Mouse (Mus musculus) forebrain, embryonic 14.5 days (tissue): Measurements from ENCODE around the gene Deaf1. TPM values are rescaled to one million over a fixed set of nuclear protein-coding genes. Genes with fewer than 3 reads are reported as not detected.

ENCODE experiments used
- ATAC-seq: fragments of 200-750 bp; cut with Nextera tagmentation; 2 replicates; pipeline ENCODE4 v1.8.0; 2017; ENCODE audit warnings: mild to moderate bottlenecking, moderate library complexity
- DNase-seq: peaks from one replicate; pipeline ENCODE4 v3.0.0-alpha.2; 2015; ENCODE audit warnings: low spot score
- H3K27ac ChIP-seq: fragments of 300-500 bp; sonication (generic); 2 replicates; pipeline ENCODE4 v1.5.1; 2014; ENCODE audit warnings: low read depth, mild to moderate bottlenecking, control low read depth, low read length, moderate library complexity
- H3K27me3 ChIP-seq: fragments of 300-500 bp; sonication (generic); replicated peaks from 2 replicates; pipeline ENCODE4 v1.6.1; 2014; ENCODE audit warnings: low read length, control low read depth, mixed read lengths; ENCODE audit not compliant: control insufficient read depth, insufficient read depth
- H3K36me3 ChIP-seq: fragments of 300-500 bp; sonication (generic); 2 replicates; pipeline ENCODE4 v1.6.1; 2014; ENCODE audit warnings: low read length, control low read depth; ENCODE audit not compliant: control insufficient read depth, insufficient read depth
- H3K4me1 ChIP-seq: fragments of 300-500 bp; sonication (generic); 2 replicates; pipeline ENCODE4 v1.6.1; 2014; ENCODE audit warnings: antibody characterized with exemption, low read length, control low read depth; ENCODE audit not compliant: control insufficient read depth, insufficient read depth
- H3K4me2 ChIP-seq: fragments of 300-500 bp; sonication (generic); 2 replicates; pipeline ENCODE4 v1.6.1; 2014; ENCODE audit warnings: mild to moderate bottlenecking, control low read depth, low read length
- H3K4me3 ChIP-seq: fragments of 300-500 bp; sonication (generic); 2 replicates; pipeline ENCODE4 v1.5.1; 2014; ENCODE audit warnings: low read depth, low read length, control low read depth
- H3K9ac ChIP-seq: fragments of 300-500 bp; sonication (generic); 2 replicates; pipeline ENCODE4 v1.6.1; 2014; ENCODE audit warnings: mild to moderate bottlenecking, low read length, control low read depth, moderate library complexity
- H3K9me3 ChIP-seq: fragments of 300-500 bp; sonication (generic); replicated peaks from 2 replicates; pipeline ENCODE4 v1.6.1; 2016; ENCODE audit warnings: low read length, control low read depth, mixed read lengths; ENCODE audit not compliant: control insufficient read depth
- WGBS: fragments of 180-500 bp; shearing (Covaris S2); extraction: QIAGEN DNeasy Blood & Tissue Kit; methylation state at CpG from one replicate; pipeline ENCODE4 v1.1.7; 2014; 5-methylcytosine and 5-hydroxymethylcytosine counted together
- polyA plus RNA-seq: library from polyadenylated mRNA; unstranded; fragments of >200 nt; fragmentation: Nextera tagmentation; extraction: Ambion mirVana; gene quantifications from 2 replicates; pipeline ENCODE4 v1.2.1, GENCODE M21; 2014

The Deaf1 gene
- polyA plus RNA-seq, 1 experiment from 2014 or later = 118 TPM

- no peaks in the 10 kb centered on the region for H3K36me3 ChIP-seq
- WGBS = 81% methylated on average over 11 of the region's 11 CpGs
- ATAC-seq = no peak
- no peak overlapping the region for H3K4me3 ChIP-seq
- no peaks in the 10 kb centered on the region for H3K9me3 ChIP-seq
- H3K27me3 ChIP-seq = no peaks in the 10 kb centered on the region
- no peak overlapping the region; the same call in 1 of the 2 replicates for H3K4me2 ChIP-seq
- no peak overlapping the region for H3K27ac ChIP-seq
- DNase-seq = no peak
- no peak overlapping the region for H3K9ac ChIP-seq
- no peaks in the 10 kb centered on the region for H3K4me1 ChIP-seq
Measured at GRCm38 (mm10) chr7:141277701-141278678, 49.5 kb downstream of the Deaf1 start.

- Histone ChIP-seq H3K36me3 (no peaks in the 10 kb centered on the region), H3K4me2 (no peak within 1 kb of the TSS), H3K9ac (no peak within 1 kb of the TSS), H3K4me3 (no peak within 1 kb of the TSS), H3K27ac (no peak within 1 kb of the TSS), H3K9me3 (no peaks in the 10 kb centered on the region), H3K27me3 (no peaks in the 10 kb centered on the region), H3K4me1 (no peaks in the 10 kb centered on the region)
- DNase-seq = no peak
- WGBS = 84% methylated on average over 11 of the region's 11 CpGs
- no peak for ATAC-seq
Measured at GRCm38 (mm10) chr7:141276546-141276945, 50.9 kb downstream of the Deaf1 start, which contains the start of gene Cdhr5. Gene Cdhr5 (minus strand): TSS chr7:141276786.

- no peak for DNase-seq
- no peak overlapping the region for H3K9ac ChIP-seq
- ATAC-seq = no peak
- 81% methylated on average over 9 of the region's 9 CpGs for WGBS
- no peaks in the 10 kb centered on the region for H3K27me3 ChIP-seq
- no peaks in the 10 kb centered on the region for H3K36me3 ChIP-seq
- no peak overlapping the region for H3K4me2 ChIP-seq
- no peaks in the 10 kb centered on the region for H3K4me1 ChIP-seq
- no peaks in the 10 kb centered on the region for H3K9me3 ChIP-seq
- H3K27ac ChIP-seq = no peak overlapping the region
- H3K4me3 ChIP-seq = no peak overlapping the region
Measured at GRCm38 (mm10) chr7:141275356-141275755, 52.1 kb downstream of the Deaf1 start.

GRCm38 (mm10) chr7:141270631-141271030 is 56.9 kb downstream of the Deaf1 start:
- 80% methylated on average over 3 of the region's 3 CpGs for WGBS
- no peaks in the 10 kb centered on the region for H3K9me3 ChIP-seq

GRCm38 (mm10) chr7:141269273-141269545 is 58.3 kb downstream of the Deaf1 start:
- Histone ChIP-seq H3K9ac (no peak overlapping the region), H3K27me3 (no peaks in the 10 kb centered on the region)
- DNase-seq = no peak

More at GRCm38 (mm10) chr7:141270631-141271030, 56.9 kb downstream of the Deaf1 start:
- no peak overlapping the region for H3K4me2 ChIP-seq
- H3K27ac ChIP-seq = no peak overlapping the region
- no peak for ATAC-seq
- H3K4me1 ChIP-seq = 0 out of 2 replicates have a peak, but pooled peaks cover 4% of the 10 kb centered on the region
- H3K9ac ChIP-seq = no peak overlapping the region
- DNase-seq = no peak
- H3K27me3 ChIP-seq = no peaks in the 10 kb centered on the region
- no peak overlapping the region for H3K4me3 ChIP-seq
- no peaks in the 10 kb centered on the region for H3K36me3 ChIP-seq

GRCm38 (mm10) chr7:141268466-141269272 is 58.8 kb downstream of the Deaf1 start:
- H3K36me3 ChIP-seq = peaks cover 9% of the 10 kb centered on the region
- no peak for ATAC-seq
- no peak overlapping the region for H3K27ac ChIP-seq
- H3K9ac ChIP-seq = no peak overlapping the region
- H3K9me3 ChIP-seq = no peaks in the 10 kb centered on the region
- peaks cover 4% of the 10 kb centered on the region; the same call in 1 of the 2 replicates for H3K4me1 ChIP-seq
- no peaks in the 10 kb centered on the region for H3K27me3 ChIP-seq
- WGBS = 80% methylated on average over 24 of the region's 24 CpGs
- H3K4me2 ChIP-seq = no peak overlapping the region
- H3K4me3 ChIP-seq = no peak overlapping the region
- no peak for DNase-seq

More at GRCm38 (mm10) chr7:141269273-141269545, 58.3 kb downstream of the Deaf1 start:
- H3K4me3 ChIP-seq = no peak overlapping the region
- no peaks in the 10 kb centered on the region for H3K9me3 ChIP-seq
- peaks cover 4% of the 10 kb centered on the region for H3K36me3 ChIP-seq
- no peak overlapping the region for H3K4me2 ChIP-seq
- H3K4me1 ChIP-seq = peaks cover 4% of the 10 kb centered on the region; the same call in 1 of the 2 replicates
- no peak overlapping the region for H3K27ac ChIP-seq
- no peak for ATAC-seq
- WGBS = 86% methylated on average over 14 of the region's 14 CpGs

GRCm38 (mm10) chr7:141265739-141266561 is 61.5 kb downstream of the Deaf1 start, which contains the start of gene Irf7:
Gene Irf7 (minus strand): TSS chr7:141266481.
- ATAC-seq (peak; percentile 33; the same call in 1 of the 2 replicates), DNase-seq (no peak)
- Histone ChIP-seq H3K4me1 (peaks cover 4% of the 10 kb centered on the region; the same call in 1 of the 2 replicates), H3K36me3 (peaks cover 36% of the 10 kb centered on the region), H3K9ac (peak within 1 kb of the TSS; percentile 50), H3K27ac (no peak within 1 kb of the TSS), H3K4me3 (peak within 1 kb of the TSS; percentile 25), H3K27me3 (no peaks in the 10 kb centered on the region), H3K9me3 (no peaks in the 10 kb centered on the region), H3K4me2 (peak within 1 kb of the TSS; percentile 51)
- 13% methylated on average over 25 of the region's 25 CpGs for WGBS

GRCm38 (mm10) chr7:141265411-141265738 is 62.1 kb downstream of the Deaf1 start:
- Histone ChIP-seq H3K9me3 (no peaks in the 10 kb centered on the region), H3K4me2 (no peak overlapping the region), H3K9ac (no peak overlapping the region), H3K4me3 (no peak overlapping the region), H3K4me1 (peaks cover 4% of the 10 kb centered on the region; the same call in 1 of the 2 replicates), H3K27me3 (no peaks in the 10 kb centered on the region), H3K27ac (no peak overlapping the region), H3K36me3 (peaks cover 42% of the 10 kb centered on the region)
- ATAC-seq (no peak), DNase-seq (no peak)
- WGBS = 39% methylated on average over 11 of the region's 11 CpGs
